Mouse (Mus musculus) liver, embryonic 13.5 days (tissue): Measurements from ENCODE around the gene Olfr1022. TPM values are rescaled to one million over a fixed set of nuclear protein-coding genes. Genes with fewer than 3 reads are reported as not detected.

ENCODE experiments used
- ATAC-seq: fragments of 200-750 bp; cut with Nextera tagmentation; 2 replicates; pipeline ENCODE4 v1.8.0; 2017; ENCODE audit warnings: low read depth, mild to moderate bottlenecking, moderate number of reproducible peaks, moderate library complexity
- DNase-seq: peaks from one replicate; pipeline ENCODE4 v3.0.0; 2022
- H3K27ac ChIP-seq: fragments of 300-500 bp; sonication (generic); 2 replicates; pipeline ENCODE4 v1.5.1; 2015; ENCODE audit warnings: moderate library complexity, mild to moderate bottlenecking, inconsistent platforms
- H3K27me3 ChIP-seq: fragments of 300-500 bp; sonication (generic); 2 replicates; pipeline ENCODE4 v1.6.1; 2015; ENCODE audit warnings: mild to moderate bottlenecking, inconsistent platforms
- H3K36me3 ChIP-seq: fragments of 300-500 bp; sonication (generic); 2 replicates; pipeline ENCODE4 v1.6.1; 2015; ENCODE audit warnings: mild to moderate bottlenecking, inconsistent platforms
- H3K4me1 ChIP-seq: fragments of 300-500 bp; sonication (generic); replicated peaks from 2 replicates; pipeline ENCODE4 v1.6.1; 2015; ENCODE audit warnings: inconsistent platforms
- H3K4me2 ChIP-seq: fragments of 300-500 bp; sonication (generic); 2 replicates; pipeline ENCODE4 v1.6.1; 2015; ENCODE audit warnings: inconsistent platforms, mild to moderate bottlenecking, moderate library complexity
- H3K4me3 ChIP-seq: fragments of 300-500 bp; sonication (generic); replicated peaks from 2 replicates; pipeline ENCODE4 v1.5.1; 2015; ENCODE audit warnings: mild to moderate bottlenecking, inconsistent platforms
- H3K9ac ChIP-seq: fragments of 300-500 bp; sonication (generic); 2 replicates; pipeline ENCODE4 v1.6.1; 2015; ENCODE audit warnings: mild to moderate bottlenecking, inconsistent platforms
- H3K9me3 ChIP-seq: fragments of 300-500 bp; sonication (generic); replicated peaks from 2 replicates; pipeline ENCODE4 v1.6.1; 2016; ENCODE audit warnings: inconsistent platforms
- WGBS: fragments of 180-500 bp; shearing (Covaris S2); methylation state at CpG from one replicate; pipeline ENCODE4 v1.1.7; 2015; ENCODE audit not compliant: insufficient replicate concordance; 5-methylcytosine and 5-hydroxymethylcytosine counted together
- polyA plus RNA-seq: library from polyadenylated mRNA; unstranded; fragments of >200 nt; fragmentation: Nextera tagmentation; extraction: Ambion mirVana; gene quantifications from 2 replicates; pipeline ENCODE4 v1.2.1, GENCODE M21; 2015

Gene Olfr1022
- polyA plus RNA-seq: not detected in 2 replicates

DNA sequence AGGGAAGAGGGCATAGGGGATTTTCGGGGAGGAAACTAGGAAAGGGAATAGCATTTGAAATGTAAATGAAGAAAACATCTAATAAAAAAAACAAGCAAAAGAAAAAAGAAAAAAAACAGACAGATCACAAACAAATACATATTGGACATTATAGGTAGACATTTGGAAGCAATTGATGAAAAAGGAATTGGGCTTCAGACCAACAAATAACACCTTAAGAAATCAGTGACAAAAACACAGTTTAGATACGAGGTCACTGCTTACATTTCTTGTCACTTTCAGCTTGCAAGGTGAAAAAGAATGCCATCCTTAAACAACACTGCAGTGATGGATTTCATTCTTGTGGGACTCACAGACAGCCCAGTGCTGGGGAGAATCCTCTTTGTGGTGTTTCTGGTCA, at the start of gene Olfr1022:
Gene Olfr1022, plus strand, starts transcription at position 301 of the 400 bp plus-strand sequence.
- ATAC-seq: no peak
- WGBS: 28% methylated on average over 2 of the region's 2 CpGs
- no peaks in the 10 kb centered on the region for H3K27me3 ChIP-seq

DNA sequence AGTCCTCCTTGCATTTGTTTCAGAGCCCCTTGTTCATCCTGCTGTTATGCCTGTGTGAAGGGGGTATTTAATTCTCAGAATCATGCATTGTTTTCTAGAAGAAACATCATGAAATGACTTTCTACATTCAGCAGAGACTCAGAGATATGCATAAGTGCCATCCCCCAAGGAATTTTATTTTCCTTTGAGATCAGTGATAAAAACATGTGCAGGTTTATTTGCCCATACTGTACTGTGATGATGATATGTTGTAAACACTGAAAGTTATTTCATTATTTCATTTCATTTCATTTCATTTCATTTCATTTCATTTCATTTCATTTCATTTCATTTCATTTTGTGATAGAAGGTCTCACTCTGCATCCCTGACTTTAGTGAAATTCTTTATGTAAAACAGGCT, 23.0 kb upstream of the Olfr1022 start, which contains the start of gene Olfr1019:
Gene Olfr1019, minus strand, starts transcription at position 101 of the 400 bp plus-strand sequence.
- H3K9me3 ChIP-seq: no peaks in the 10 kb centered on the region
- DNase-seq: no peak

More for the DNA sequence above, at the start of gene Olfr1022:
- Histone ChIP-seq H3K4me3 (no peak within 1 kb of the TSS), H3K27ac (no peak within 1 kb of the TSS), H3K4me1 (no peaks in the 10 kb centered on the region), H3K9ac (no peak within 1 kb of the TSS), H3K4me2 (no peak within 1 kb of the TSS), H3K36me3 (no peaks in the 10 kb centered on the region), H3K9me3 (no peaks in the 10 kb centered on the region)
- DNase-seq: no peak

DNA sequence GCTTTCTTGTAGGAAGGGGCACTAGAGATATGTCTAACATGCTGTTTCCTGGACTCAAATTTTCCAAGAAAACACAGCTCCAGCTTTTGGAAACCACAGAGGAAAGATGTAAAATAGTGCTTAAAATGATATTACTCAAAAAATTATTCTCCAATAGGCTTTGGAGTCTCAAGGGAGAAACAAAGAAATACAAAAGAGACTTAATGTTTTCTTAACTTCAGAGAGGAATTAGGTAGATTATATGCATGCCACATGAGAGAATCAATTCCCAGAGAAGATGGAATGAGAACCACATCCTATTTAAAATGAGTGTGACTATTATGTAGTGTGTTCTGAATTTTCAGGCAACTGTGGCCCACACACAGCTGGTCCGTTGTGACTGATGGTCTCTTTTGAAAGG, 21.7 kb upstream of the Olfr1022 start, which contains the start of gene Olfr1020:
Gene Olfr1020, plus strand, starts transcription at position 301 of the 400 bp plus-strand sequence.
- Histone ChIP-seq H3K36me3 (no peaks in the 10 kb centered on the region), H3K4me1 (no peaks in the 10 kb centered on the region), H3K4me3 (no peak within 1 kb of the TSS), H3K27ac (no peak within 1 kb of the TSS), H3K4me2 (no peak within 1 kb of the TSS), H3K9ac (no peak within 1 kb of the TSS), H3K9me3 (no peaks in the 10 kb centered on the region), H3K27me3 (no peaks in the 10 kb centered on the region)
- ATAC-seq: no peak
- DNase-seq: no peak
- WGBS: 67% methylated on average over 1 of the region's 1 CpGs

More for the DNA sequence above, 23.0 kb upstream of the Olfr1022 start, which contains the start of gene Olfr1019:
- Histone ChIP-seq H3K4me2 (no peak within 1 kb of the TSS), H3K36me3 (no peaks in the 10 kb centered on the region), H3K27me3 (no peaks in the 10 kb centered on the region), H3K27ac (no peak within 1 kb of the TSS), H3K4me3 (no peak within 1 kb of the TSS), H3K9ac (no peak within 1 kb of the TSS), H3K4me1 (no peaks in the 10 kb centered on the region)
- ATAC-seq: no peak

DNA sequence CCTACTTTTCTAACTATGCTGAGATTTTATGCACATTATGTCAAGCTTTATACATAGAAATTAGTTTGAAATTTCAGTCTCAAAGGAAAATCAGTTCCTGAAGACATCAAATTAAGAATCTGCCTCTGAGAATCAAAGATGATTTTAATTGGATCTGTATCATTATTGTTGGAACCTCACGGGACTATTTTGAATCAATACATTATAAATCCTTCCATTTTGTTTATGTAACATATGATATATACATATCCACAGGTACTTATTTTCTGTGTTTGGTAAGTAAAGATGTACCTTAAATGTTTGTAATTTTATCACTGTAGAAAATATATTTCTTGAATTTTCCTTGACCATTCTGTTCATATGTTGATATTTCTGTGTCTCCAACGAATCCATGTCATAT, 16.9 kb downstream of the Olfr1022 start, which contains the start of gene Olfr1023:
Gene Olfr1023, plus strand, starts transcription at position 301 of the 400 bp plus-strand sequence.
- no peak within 1 kb of the TSS for H3K4me2 ChIP-seq
- H3K9ac ChIP-seq: no peak within 1 kb of the TSS
- no peak within 1 kb of the TSS for H3K27ac ChIP-seq
- no peaks in the 10 kb centered on the region for H3K4me1 ChIP-seq
- no peak within 1 kb of the TSS for H3K4me3 ChIP-seq
- 46% methylated on average over 2 of the region's 2 CpGs for WGBS
- DNase-seq (no peak), ATAC-seq (no peak)
- no peaks in the 10 kb centered on the region for H3K36me3 ChIP-seq
- no peaks in the 10 kb centered on the region for H3K27me3 ChIP-seq
- no peaks in the 10 kb centered on the region for H3K9me3 ChIP-seq

DNA sequence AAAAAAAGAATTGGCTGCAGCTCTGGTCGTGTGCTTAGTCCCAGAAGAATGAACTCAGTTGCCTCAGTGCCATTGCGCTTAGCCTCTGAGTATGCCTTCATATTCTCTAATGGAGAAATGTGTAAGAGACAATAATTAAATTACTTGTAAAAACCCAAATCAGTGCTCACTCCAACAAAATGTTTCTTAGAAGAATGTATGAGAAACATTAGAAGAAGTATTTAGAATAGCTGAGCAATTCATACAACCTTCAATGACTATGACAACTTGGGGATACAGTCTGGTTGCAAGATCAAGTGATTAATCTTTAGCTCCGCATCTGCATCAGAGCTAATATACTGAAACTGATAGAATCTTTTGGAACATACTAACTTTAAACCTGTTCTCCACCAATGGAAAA, 36.6 kb downstream of the Olfr1022 start, which contains the start of gene Olfr1024:
Gene Olfr1024, minus strand, starts transcription at position 101 of the 400 bp plus-strand sequence.
- 65% methylated on average over 3 of the region's 3 CpGs for WGBS
- H3K27me3 ChIP-seq: no peaks in the 10 kb centered on the region
- no peaks in the 10 kb centered on the region for H3K4me1 ChIP-seq
- H3K4me2 ChIP-seq: no peak within 1 kb of the TSS
- no peak for DNase-seq
- no peaks in the 10 kb centered on the region for H3K9me3 ChIP-seq
- no peak within 1 kb of the TSS for H3K4me3 ChIP-seq
- no peak within 1 kb of the TSS for H3K9ac ChIP-seq
- H3K36me3 ChIP-seq: no peaks in the 10 kb centered on the region
- no peak for ATAC-seq
- no peak within 1 kb of the TSS for H3K27ac ChIP-seq

DNA sequence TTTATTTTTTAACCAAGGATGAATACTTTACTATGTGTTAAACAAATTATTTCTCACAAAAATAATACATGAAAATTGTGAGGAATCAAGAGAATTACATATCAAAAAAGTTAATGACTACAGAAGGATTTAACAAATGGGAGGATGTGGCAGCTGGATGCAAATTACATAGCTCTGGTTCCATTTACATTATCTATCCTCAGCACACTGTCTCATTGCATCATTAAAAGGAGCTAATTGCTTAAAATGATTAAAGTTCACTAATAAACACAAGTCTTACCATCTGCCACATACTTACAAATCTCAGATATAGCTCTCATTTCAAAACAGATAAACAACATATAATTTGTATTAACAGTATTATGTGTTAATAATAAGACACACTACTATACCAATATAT, 44.8 kb downstream of the Olfr1022 start:
- DNase-seq: no peak
- H3K9ac ChIP-seq: no peak overlapping the region
- H3K4me2 ChIP-seq: no peak overlapping the region
- no peaks in the 10 kb centered on the region for H3K4me1 ChIP-seq
- no peaks in the 10 kb centered on the region for H3K36me3 ChIP-seq
- no peaks in the 10 kb centered on the region for H3K9me3 ChIP-seq
- no peaks in the 10 kb centered on the region for H3K27me3 ChIP-seq
- no peak overlapping the region for H3K4me3 ChIP-seq
- no peak for ATAC-seq
- no peak overlapping the region for H3K27ac ChIP-seq

DNA sequence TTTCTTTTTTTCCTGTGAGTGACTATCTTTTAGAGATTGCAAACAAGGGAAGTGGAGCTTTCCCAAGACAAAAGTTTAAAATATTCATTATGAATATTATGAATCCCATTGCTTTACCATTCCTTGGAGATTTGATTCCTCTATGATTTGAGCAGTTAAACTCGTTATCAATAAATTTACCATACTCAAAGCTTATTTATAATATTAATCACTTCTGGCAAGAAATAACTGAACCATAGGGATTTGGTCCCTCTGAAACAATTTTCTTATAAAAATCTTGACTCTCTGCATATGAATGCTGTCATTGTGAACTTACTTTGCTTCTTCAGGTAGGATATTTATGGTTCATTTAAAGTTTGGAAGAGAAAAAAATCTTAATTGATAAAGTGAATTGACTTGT, 46.5 kb downstream of the Olfr1022 start, which contains the start of gene Olfr1025-ps1:
Gene Olfr1025-ps1, plus strand, starts transcription at position 301 of the 400 bp plus-strand sequence.
- Histone ChIP-seq H3K9me3 (no peaks in the 10 kb centered on the region), H3K4me2 (no peak within 1 kb of the TSS), H3K9ac (no peak within 1 kb of the TSS), H3K27me3 (no peaks in the 10 kb centered on the region), H3K36me3 (no peaks in the 10 kb centered on the region), H3K4me1 (no peaks in the 10 kb centered on the region), H3K27ac (no peak within 1 kb of the TSS), H3K4me3 (no peak within 1 kb of the TSS)
- ATAC-seq (no peak), DNase-seq (no peak)
- WGBS: 25% methylated on average over 1 of the region's 1 CpGs

Other genes with a start within 250 kb of the Olfr1022 start
- not detected in 2 replicates for gene Olfr1002, start 217.9 kb upstream of the Olfr1022 start, polyA plus RNA-seq
- gene Olfr154, start 204.1 kb upstream of the Olfr1022 start, polyA plus RNA-seq: not detected in 2 replicates
- not detected in 2 replicates for gene Olfr1006, start 189.8 kb upstream of the Olfr1022 start, polyA plus RNA-seq
- gene Olfr1008, start 179.2 kb upstream of the Olfr1022 start, polyA plus RNA-seq: not detected in 2 replicates
- not detected in 2 replicates for gene Olfr1009, start 153.2 kb upstream of the Olfr1022 start, polyA plus RNA-seq
- not detected in 2 replicates for gene Olfr1012, start 105.8 kb upstream of the Olfr1022 start, polyA plus RNA-seq
- not detected in 2 replicates for gene Olfr1013, start 101.5 kb upstream of the Olfr1022 start, polyA plus RNA-seq
- gene Olfr1014, start 95.9 kb upstream of the Olfr1022 start, polyA plus RNA-seq: not detected in 2 replicates
- not detected in 2 replicates for gene Olfr1015, start 86.6 kb upstream of the Olfr1022 start, polyA plus RNA-seq
- gene Olfr1016, start 66.0 kb upstream of the Olfr1022 start, polyA plus RNA-seq: not detected in 2 replicates
- not detected in 2 replicates for gene Olfr1018, start 50.1 kb upstream of the Olfr1022 start, polyA plus RNA-seq
- not detected in 2 replicates for gene Olfr1019, start 23.1 kb upstream of the Olfr1022 start, polyA plus RNA-seq
- gene Olfr1020, start 21.6 kb upstream of the Olfr1022 start, polyA plus RNA-seq: not detected in 2 replicates
- not detected in 2 replicates for gene Olfr1023, start 17.0 kb downstream of the Olfr1022 start, polyA plus RNA-seq
- gene Olfr1024, start 36.5 kb downstream of the Olfr1022 start, polyA plus RNA-seq: not detected in 2 replicates
- gene Olfr1025-ps1, start 46.6 kb downstream of the Olfr1022 start, polyA plus RNA-seq: not detected in 2 replicates
- gene Olfr1026, start 53.0 kb downstream of the Olfr1022 start, polyA plus RNA-seq: not detected in 2 replicates
- not detected in 2 replicates for gene Olfr1028, start 81.8 kb downstream of the Olfr1022 start, polyA plus RNA-seq
- not detected in 2 replicates for gene Olfr1029, start 105.3 kb downstream of the Olfr1022 start, polyA plus RNA-seq
- gene Olfr1030, start 110.7 kb downstream of the Olfr1022 start, polyA plus RNA-seq: not detected in 2 replicates
- gene Olfr1031, start 121.7 kb downstream of the Olfr1022 start, polyA plus RNA-seq: not detected in 2 replicates
- not detected in 2 replicates for gene Olfr1032, start 136.9 kb downstream of the Olfr1022 start, polyA plus RNA-seq
- 0.16 and 0.41 TPM in 2 replicates for gene Olfr1033, start 152.0 kb downstream of the Olfr1022 start, polyA plus RNA-seq
- not detected in 2 replicates for gene Olfr1034, start 177.3 kb downstream of the Olfr1022 start, polyA plus RNA-seq
- not detected in 2 replicates for gene Olfr1036, start 205.4 kb downstream of the Olfr1022 start, polyA plus RNA-seq
- not detected in 2 replicates for gene Olfr1037, start 218.8 kb downstream of the Olfr1022 start, polyA plus RNA-seq